Mouse (Mus musculus): ENCODE data around the gene Ddr1. TPM values are rescaled to one million over a fixed set of nuclear protein-coding genes. Genes with fewer than 3 reads are reported as not detected.
A peak's percentile ranks its signal among the peaks of the same experiment; 100 is the strongest.

Gene Ddr1
- polyA plus RNA-seq, 1 experiment from 2014 or later: 184 TPM

GRCm38 (mm10) chr17:35710705-35711347, 6.4 kb upstream of the Ddr1 start:
- Histone ChIP-seq H3K4me3 (peak overlapping the region; percentile 14), H3K27me3 (ENCODE audit: insufficient read depth, poor library complexity, severe bottlenecking) (no peaks in the 10 kb centered on the region), H3K4me1 (replicated peaks) (peaks cover 28% of the 10 kb centered on the region), H3K27ac (peak overlapping the region; percentile 73), H3K9me3 (no peaks in the 10 kb centered on the region), H3K36me3 (no peaks in the 10 kb centered on the region)
- DNase-seq (ENCODE audit: low spot score): no peak
- 46% methylated on average over 8 of the region's 8 CpGs for WGBS

- Histone ChIP-seq H3K27ac (no peak overlapping the region), H3K27me3 (ENCODE audit: insufficient read depth, poor library complexity, severe bottlenecking) (no peaks in the 10 kb centered on the region), H3K9me3 (no peaks in the 10 kb centered on the region), H3K4me3 (no peak overlapping the region), H3K4me1 (replicated peaks) (peaks cover 44% of the 10 kb centered on the region), H3K36me3 (no peaks in the 10 kb centered on the region)
- no peak for DNase-seq (ENCODE audit: low spot score)
- WGBS: 86% methylated on average over 2 of the region's 2 CpGs
Observed at GRCm38 (mm10) chr17:35708611-35709010, 4.2 kb upstream of the Ddr1 start.

GRCm38 (mm10) chr17:35707929-35708328, 3.5 kb upstream of the Ddr1 start:
- H3K27me3 ChIP-seq (ENCODE audit: insufficient read depth, poor library complexity, severe bottlenecking): no peaks in the 10 kb centered on the region
- no peak overlapping the region for H3K27ac ChIP-seq
- H3K4me3 ChIP-seq: no peak overlapping the region
- 70% methylated on average over 7 of the region's 7 CpGs for WGBS
- H3K36me3 ChIP-seq: no peaks in the 10 kb centered on the region
- no peak for DNase-seq (ENCODE audit: low spot score)
- peaks cover 46% of the 10 kb centered on the region for H3K4me1 ChIP-seq (replicated peaks)
- H3K9me3 ChIP-seq: no peaks in the 10 kb centered on the region

- WGBS: 24% methylated on average over 4 of the region's 4 CpGs
- H3K4me1 ChIP-seq (replicated peaks): peaks cover 51% of the 10 kb centered on the region
Observed at GRCm38 (mm10) chr17:35705836-35706235, 1.4 kb upstream of the Ddr1 start.

GRCm38 (mm10) chr17:35703751-35704271, 610 bp downstream of the Ddr1 start:
- Histone ChIP-seq H3K4me3 (peak overlapping the region; percentile 96), H3K9me3 (no peaks in the 10 kb centered on the region), H3K36me3 (peaks cover 15% of the 10 kb centered on the region), H3K4me1 (replicated peaks) (peaks cover 61% of the 10 kb centered on the region), H3K27me3 (ENCODE audit: insufficient read depth, poor library complexity, severe bottlenecking) (peaks cover 14% of the 10 kb centered on the region; the same call in 1 of the 2 replicates), H3K27ac (peak overlapping the region; percentile 99)
- under 1% methylated on average over 14 of the region's 14 CpGs for WGBS
- peak; percentile 93 for DNase-seq (ENCODE audit: low spot score)

More at GRCm38 (mm10) chr17:35705836-35706235, 1.4 kb upstream of the Ddr1 start:
- DNase-seq (ENCODE audit: low spot score): peak; percentile 58
- no peak overlapping the region for H3K4me3 ChIP-seq
- H3K36me3 ChIP-seq: 0 out of 2 replicates have a peak, but pooled peaks cover 3% of the 10 kb centered on the region
- no peaks in the 10 kb centered on the region for H3K9me3 ChIP-seq
- peak overlapping the region; percentile 99 for H3K27ac ChIP-seq
- H3K27me3 ChIP-seq (ENCODE audit: insufficient read depth, poor library complexity, severe bottlenecking): peaks cover 11% of the 10 kb centered on the region; the same call in 1 of the 2 replicates

- WGBS: 1% methylated on average over 2 of the region's 2 CpGs
- Histone ChIP-seq H3K36me3 (peaks cover 15% of the 10 kb centered on the region), H3K9me3 (no peaks in the 10 kb centered on the region), H3K4me1 (replicated peaks) (peaks cover 69% of the 10 kb centered on the region), H3K27me3 (ENCODE audit: insufficient read depth, poor library complexity, severe bottlenecking) (peaks cover 14% of the 10 kb centered on the region; the same call in 1 of the 2 replicates), H3K27ac (peak overlapping the region; percentile 99), H3K4me3 (peak overlapping the region; percentile 96)
- DNase-seq (ENCODE audit: low spot score): no peak
Observed at GRCm38 (mm10) chr17:35703065-35703464, 1.4 kb downstream of the Ddr1 start.

- no peaks in the 10 kb centered on the region for H3K9me3 ChIP-seq
- no peak for DNase-seq (ENCODE audit: low spot score)
- 0% methylated on average over 4 of the region's 4 CpGs for WGBS
- peaks cover 14% of the 10 kb centered on the region; the same call in 1 of the 2 replicates for H3K27me3 ChIP-seq (ENCODE audit: insufficient read depth, poor library complexity, severe bottlenecking)
- H3K4me3 ChIP-seq: peak overlapping the region; percentile 96
- peaks cover 73% of the 10 kb centered on the region for H3K4me1 ChIP-seq (replicated peaks)
- peak overlapping the region; percentile 99 for H3K27ac ChIP-seq
- peaks cover 15% of the 10 kb centered on the region for H3K36me3 ChIP-seq
Observed at GRCm38 (mm10) chr17:35702605-35703004, 1.8 kb downstream of the Ddr1 start.

GRCm38 (mm10) chr17:35701978-35702461, 2.4 kb downstream of the Ddr1 start:
- Histone ChIP-seq H3K9me3 (no peaks in the 10 kb centered on the region), H3K4me1 (replicated peaks) (peaks cover 79% of the 10 kb centered on the region), H3K27me3 (ENCODE audit: insufficient read depth, poor library complexity, severe bottlenecking) (peaks cover 14% of the 10 kb centered on the region; the same call in 1 of the 2 replicates), H3K36me3 (peaks cover 15% of the 10 kb centered on the region), H3K4me3 (peak overlapping the region; percentile 96), H3K27ac (peak overlapping the region; percentile 99)
- WGBS: under 1% methylated on average over 16 of the region's 16 CpGs
- DNase-seq (ENCODE audit: low spot score): peak; percentile 61

- Histone ChIP-seq H3K27me3 (ENCODE audit: insufficient read depth, poor library complexity, severe bottlenecking) (peaks cover 14% of the 10 kb centered on the region; the same call in 1 of the 2 replicates), H3K27ac (peak overlapping the region; percentile 99), H3K4me1 (replicated peaks) (peaks cover 83% of the 10 kb centered on the region), H3K4me3 (peak overlapping the region; percentile 96), H3K9me3 (no peaks in the 10 kb centered on the region), H3K36me3 (peaks cover 16% of the 10 kb centered on the region)
- WGBS: 2% methylated on average over 16 of the region's 16 CpGs
- peak; percentile 43 for DNase-seq (ENCODE audit: low spot score)
Observed at GRCm38 (mm10) chr17:35701203-35701977, 3.0 kb downstream of the Ddr1 start.

- Histone ChIP-seq H3K27ac (peak overlapping the region; percentile 99), H3K4me1 (replicated peaks) (peaks cover 74% of the 10 kb centered on the region), H3K36me3 (peaks cover 26% of the 10 kb centered on the region), H3K4me3 (peak overlapping the region; percentile 96), H3K9me3 (peaks cover 5% of the 10 kb centered on the region), H3K27me3 (ENCODE audit: insufficient read depth, poor library complexity, severe bottlenecking) (peaks cover 14% of the 10 kb centered on the region; the same call in 1 of the 2 replicates)
- peak; percentile 65 for DNase-seq (ENCODE audit: low spot score)
- 1% methylated on average over 66 of the region's 66 CpGs for WGBS
Observed at GRCm38 (mm10) chr17:35700371-35700961, 4.0 kb downstream of the Ddr1 start.

- peaks cover 68% of the 10 kb centered on the region for H3K4me1 ChIP-seq (replicated peaks)
- peak overlapping the region; percentile 96 for H3K4me3 ChIP-seq
- H3K27ac ChIP-seq: peak overlapping the region; percentile 99
- peaks cover 31% of the 10 kb centered on the region for H3K36me3 ChIP-seq
- H3K27me3 ChIP-seq (ENCODE audit: insufficient read depth, poor library complexity, severe bottlenecking): peaks cover 14% of the 10 kb centered on the region; the same call in 1 of the 2 replicates
- 2% methylated on average over 19 of the region's 19 CpGs for WGBS
- H3K9me3 ChIP-seq: peaks cover 7% of the 10 kb centered on the region
- DNase-seq (ENCODE audit: low spot score): peak; percentile 50
Observed at GRCm38 (mm10) chr17:35699919-35700318, 4.5 kb downstream of the Ddr1 start.

- Histone ChIP-seq H3K9me3 (peaks cover 7% of the 10 kb centered on the region), H3K27ac (peak overlapping the region; percentile 99), H3K4me1 (replicated peaks) (peaks cover 61% of the 10 kb centered on the region), H3K4me3 (peak overlapping the region; percentile 52), H3K27me3 (ENCODE audit: insufficient read depth, poor library complexity, severe bottlenecking) (peaks cover 14% of the 10 kb centered on the region; the same call in 1 of the 2 replicates), H3K36me3 (peaks cover 43% of the 10 kb centered on the region)
- DNase-seq (ENCODE audit: low spot score): no peak
- 23% methylated on average over 5 of the region's 5 CpGs for WGBS
Observed at GRCm38 (mm10) chr17:35698501-35698883, 5.9 kb downstream of the Ddr1 start.

All from hindbrain, embryonic 10.5 days (tissue).